Mouse (Mus musculus) heart, postnatal 14 days (tissue): Measurements from ENCODE around the gene Tanc1. TPM values are rescaled to one million over a fixed set of nuclear protein-coding genes. Genes with fewer than 3 reads are reported as not detected.
A peak's percentile ranks its signal among the peaks of the same experiment; 100 is the strongest.

Experiments used
- DNase-seq, 2 experiments: peaks; one replicate each; pipeline ENCODE4 v3.0.0; 2021 to 2022
- intact Hi-C: fragments of 180-260 bp; cut with DNase I; formaldehyde crosslinking; loops from one replicate; pipeline ENCODE4 v1.15.1; 2025
- total RNA-seq, 2 experiments: library from RNA; stranded (reverse); gene quantifications; 2 replicates each; pipeline ENCODE4 v1.2.3; 2021

The Tanc1 gene
- total RNA-seq, 2 experiments from 2014 or later: 31.9 to 37.8 TPM

- intact Hi-C loops: loop anchor here (5.0 kb wide), 2 partner anchors 36 to 69 kb away; no protein-coding TSS in a partner anchor
- no peak for DNase-seq
Observed at GRCm38 (mm10) chr2:59611216-59611810, 529 bp upstream of the Tanc1 start.

- peak; percentile 50 to 51 for DNase-seq
- intact Hi-C loops: loop anchor here (2.0 to 5.0 kb wide), 3 partner anchors 34 to 132 kb away; no protein-coding TSS in a partner anchor
Observed at GRCm38 (mm10) chr2:59612733-59613473, 1.1 kb downstream of the Tanc1 start.

- intact Hi-C loops: loop anchor here (2.0 to 5.0 kb wide), 4 partner anchors 34 to 131 kb away; no protein-coding TSS in a partner anchor
Observed at GRCm38 (mm10) chr2:59613474-59614019, 1.7 kb downstream of the Tanc1 start.

GRCm38 (mm10) chr2:59616890-59617289 lies 5.0 kb downstream of the Tanc1 start:
- intact Hi-C loops: no loop called here
- no peak for DNase-seq

More at GRCm38 (mm10) chr2:59613474-59614019, 1.7 kb downstream of the Tanc1 start:
- DNase-seq: peak in 1 of 2 experiments; percentile 11

- DNase-seq: no peak
- intact Hi-C loops: no loop called here
Observed at GRCm38 (mm10) chr2:59618996-59619395, 7.2 kb downstream of the Tanc1 start.

- no peak for DNase-seq
- intact Hi-C loops: no loop called here
Observed at GRCm38 (mm10) chr2:59620601-59621000, 8.8 kb downstream of the Tanc1 start.

GRCm38 (mm10) chr2:59622514-59623139 lies 10.8 kb downstream of the Tanc1 start:
- intact Hi-C loops: no loop called here
- no peak for DNase-seq

- intact Hi-C loops: no loop called here
- no peak for DNase-seq
Observed at GRCm38 (mm10) chr2:59623858-59624257, 12.0 kb downstream of the Tanc1 start.

GRCm38 (mm10) chr2:59625416-59625815 lies 13.6 kb downstream of the Tanc1 start:
- intact Hi-C loops: no loop called here
- no peak for DNase-seq

GRCm38 (mm10) chr2:59625927-59626326 lies 14.1 kb downstream of the Tanc1 start:
- intact Hi-C loops: no loop called here
- DNase-seq: no peak

- no peak for DNase-seq
- intact Hi-C loops: no loop called here
Observed at GRCm38 (mm10) chr2:59626422-59626821, 14.6 kb downstream of the Tanc1 start.

- DNase-seq: no peak
- intact Hi-C loops: no loop called here
Observed at GRCm38 (mm10) chr2:59627502-59627901, 15.7 kb downstream of the Tanc1 start.

GRCm38 (mm10) chr2:59628057-59628901 lies 16.4 kb downstream of the Tanc1 start:
- peak; percentile 37 to 42 for DNase-seq
- intact Hi-C loops: no loop called here

GRCm38 (mm10) chr2:59629829-59630228 lies 18.0 kb downstream of the Tanc1 start:
- intact Hi-C loops: no loop called here
- DNase-seq: no peak

GRCm38 (mm10) chr2:59631406-59631805 lies 19.6 kb downstream of the Tanc1 start:
- intact Hi-C loops: no loop called here
- peak; percentile 28 to 38 for DNase-seq

- intact Hi-C loops: no loop called here
- no peak for DNase-seq
Observed at GRCm38 (mm10) chr2:59633761-59634430, 22.1 kb downstream of the Tanc1 start.

GRCm38 (mm10) chr2:59637040-59637785 lies 25.4 kb downstream of the Tanc1 start:
- no peak for DNase-seq
- intact Hi-C loops: no loop called here

GRCm38 (mm10) chr2:59642722-59643121 lies 30.9 kb downstream of the Tanc1 start:
- intact Hi-C loops: no loop called here
- DNase-seq: no peak

GRCm38 (mm10) chr2:59644816-59645215 lies 33.0 kb downstream of the Tanc1 start:
- peak in 1 of 2 experiments; percentile 30 for DNase-seq
- intact Hi-C loops: loop anchor here (5.0 kb wide), 1 partner anchor 33 kb away; the partner anchor contains the start of gene Tanc1
